Mouse (Mus musculus) kidney, adult 11 months (tissue): ENCODE results near the gene Wdr90.

Source experiments
- DNase-seq: peaks from one replicate; pipeline ENCODE4 v3.0.0; 2022

Wdr90 gene

GRCm38 (mm10) chr17:25843636-25844395 is 17.5 kb downstream of the Wdr90 start:
- peak; percentile 44 for DNase-seq

DNA sequence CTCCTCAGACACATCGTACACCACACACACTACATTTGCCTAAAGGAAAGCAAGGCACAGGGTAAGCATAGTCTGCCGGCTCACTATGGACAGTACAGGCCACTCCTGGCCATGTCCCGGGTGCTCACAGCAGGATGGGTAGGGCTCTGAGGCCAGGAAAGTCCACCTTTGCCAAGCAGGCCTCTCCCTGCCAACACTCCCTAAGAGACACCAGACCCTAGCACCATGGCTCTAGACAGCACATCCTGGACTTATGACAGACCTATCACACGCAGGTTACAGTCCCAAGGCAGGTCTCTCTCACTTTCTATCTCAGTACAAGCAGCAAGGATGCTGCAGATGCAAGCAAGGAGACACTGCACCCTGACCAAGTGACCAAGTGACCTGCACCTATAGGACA is 18.2 kb downstream of the Wdr90 start:
- DNase-seq = no peak

- DNase-seq = no peak
Observed at GRCm38 (mm10) chr17:25842509-25842908, 18.8 kb downstream of the Wdr90 start.

DNA sequence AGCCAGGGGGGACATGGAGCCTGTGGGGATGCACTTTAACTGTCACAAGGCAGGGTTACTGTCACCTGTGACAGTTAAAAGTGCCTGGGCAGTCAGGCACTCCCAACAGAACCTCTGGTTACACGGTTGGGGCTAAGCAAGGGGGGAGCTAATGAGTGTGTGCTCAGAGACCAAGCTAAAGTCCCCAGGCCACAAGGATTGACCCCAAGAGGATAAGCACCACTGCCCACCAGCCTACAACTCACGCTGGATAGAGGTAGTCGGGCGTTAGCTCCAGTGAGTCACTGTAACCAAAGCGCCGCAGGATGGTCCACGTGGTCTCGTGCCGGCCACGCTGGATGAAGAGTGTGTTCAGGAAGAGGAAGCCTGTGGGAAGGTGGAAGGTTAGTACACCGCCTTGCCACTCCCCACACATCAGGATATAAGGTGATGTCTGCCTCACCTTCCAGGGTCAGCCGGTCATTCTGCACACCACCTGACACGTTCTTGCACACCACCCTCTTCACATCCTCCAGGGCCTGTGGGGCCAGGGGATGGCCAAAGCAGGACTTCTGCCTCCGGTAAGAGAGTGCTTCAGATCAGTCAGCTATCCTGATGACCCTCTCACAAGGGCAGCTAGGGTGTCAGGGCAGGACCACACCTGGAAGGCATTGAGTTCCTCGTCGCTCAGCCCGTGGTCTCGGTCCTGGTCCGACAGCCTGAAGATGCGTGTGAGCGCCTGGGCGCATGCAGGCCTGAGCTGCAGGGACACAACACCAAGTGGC is 20.0 kb downstream of the Wdr90 start, which contains the start of gene Gm20683:
TSS of gene Gm20683 (minus strand) at position 647 of the 764 bp plus-strand sequence.
- no peak for DNase-seq

GRCm38 (mm10) chr17:25840519-25840918 is 20.8 kb downstream of the Wdr90 start:
- no peak for DNase-seq

DNA sequence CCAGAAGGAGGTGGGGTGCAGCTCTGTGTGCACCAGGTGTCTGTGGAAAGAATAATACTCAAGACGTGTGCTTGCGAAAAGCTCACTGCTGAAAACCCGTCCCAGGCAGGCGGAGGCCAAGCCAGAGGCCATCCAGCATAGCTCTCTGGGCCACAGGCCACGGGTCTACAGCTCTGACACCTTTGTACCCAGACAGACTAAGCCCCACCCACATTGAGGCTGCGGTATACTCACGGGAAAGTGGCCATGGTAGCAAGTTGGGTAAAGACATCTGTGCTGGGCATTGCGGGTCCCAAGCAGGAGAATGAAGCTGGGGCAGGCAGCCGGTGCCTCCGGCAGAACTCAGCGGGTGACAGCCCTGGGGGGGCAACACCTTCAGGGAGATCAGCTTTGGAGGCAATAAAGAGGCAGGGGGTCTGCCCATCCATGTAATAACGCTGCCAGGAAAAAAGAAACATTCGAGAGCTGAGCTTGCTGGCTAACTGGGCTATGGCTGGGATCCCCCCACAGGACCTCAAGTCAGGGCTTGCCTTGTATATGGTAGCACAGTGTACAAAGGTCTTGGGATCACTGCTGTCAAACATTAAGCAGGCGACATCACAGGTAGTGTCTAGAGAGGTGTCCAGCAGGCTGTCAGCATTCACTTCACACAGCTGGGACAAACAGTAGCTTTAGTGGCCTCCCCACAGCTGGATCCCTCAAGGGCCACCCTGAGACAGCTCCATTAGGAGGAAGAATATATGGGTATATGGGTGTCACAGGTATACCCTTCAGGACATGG is 21.7 kb downstream of the Wdr90 start:
- peak; percentile 74 for DNase-seq

DNA sequence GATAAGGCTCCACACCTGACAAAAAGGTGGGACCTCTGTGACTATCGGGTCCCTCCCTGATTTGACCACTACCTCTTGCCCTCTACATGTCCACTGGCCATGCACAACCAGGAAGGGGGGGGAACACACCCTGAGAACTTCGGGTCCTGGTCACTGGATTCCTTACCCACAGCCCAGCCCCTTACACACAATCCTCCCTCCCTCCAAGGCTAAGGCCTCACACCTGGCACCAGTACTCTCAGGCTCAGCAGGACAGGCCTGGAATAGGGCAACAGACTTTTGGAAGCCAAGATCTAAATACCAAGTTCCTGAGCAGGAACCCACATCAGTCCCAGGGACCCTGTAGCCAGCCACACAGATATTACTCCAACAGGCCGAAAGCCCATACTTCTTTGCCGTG is 22.4 kb downstream of the Wdr90 start:
- no peak for DNase-seq

GRCm38 (mm10) chr17:25837533-25837932 is 23.8 kb downstream of the Wdr90 start:
- DNase-seq = no peak

DNA sequence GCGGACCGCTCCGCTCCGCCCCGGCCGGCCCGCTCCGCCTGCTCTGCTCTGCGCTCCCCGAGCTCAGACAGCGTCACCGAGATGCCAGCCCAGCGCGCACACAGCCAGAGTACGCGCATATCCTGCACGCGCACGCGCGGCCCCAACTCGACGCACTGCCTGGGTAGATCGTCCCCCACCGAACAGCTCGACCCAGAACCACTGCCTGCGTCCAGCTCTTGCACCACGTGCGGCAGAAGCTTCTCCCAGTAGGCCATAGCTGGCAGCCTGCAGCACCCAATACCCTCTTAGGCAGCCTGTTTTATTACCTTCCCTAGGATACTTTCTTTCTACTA is 24.3 kb downstream of the Wdr90 start, which contains the start of gene Rhbdl1:
TSS of gene Rhbdl1 (minus strand) at position 220 of the 335 bp plus-strand sequence.
- peak; percentile 75 for DNase-seq

GRCm38 (mm10) chr17:25836397-25837075 is 24.8 kb downstream of the Wdr90 start:
- DNase-seq = peak; percentile 60

GRCm38 (mm10) chr17:25835816-25836215 is 25.5 kb downstream of the Wdr90 start:
- DNase-seq = no peak

- DNase-seq = no peak
Observed at GRCm38 (mm10) chr17:25835301-25835700, 26.0 kb downstream of the Wdr90 start.

GRCm38 (mm10) chr17:25834595-25835222 is 26.6 kb downstream of the Wdr90 start:
- peak; percentile 47 for DNase-seq

DNA sequence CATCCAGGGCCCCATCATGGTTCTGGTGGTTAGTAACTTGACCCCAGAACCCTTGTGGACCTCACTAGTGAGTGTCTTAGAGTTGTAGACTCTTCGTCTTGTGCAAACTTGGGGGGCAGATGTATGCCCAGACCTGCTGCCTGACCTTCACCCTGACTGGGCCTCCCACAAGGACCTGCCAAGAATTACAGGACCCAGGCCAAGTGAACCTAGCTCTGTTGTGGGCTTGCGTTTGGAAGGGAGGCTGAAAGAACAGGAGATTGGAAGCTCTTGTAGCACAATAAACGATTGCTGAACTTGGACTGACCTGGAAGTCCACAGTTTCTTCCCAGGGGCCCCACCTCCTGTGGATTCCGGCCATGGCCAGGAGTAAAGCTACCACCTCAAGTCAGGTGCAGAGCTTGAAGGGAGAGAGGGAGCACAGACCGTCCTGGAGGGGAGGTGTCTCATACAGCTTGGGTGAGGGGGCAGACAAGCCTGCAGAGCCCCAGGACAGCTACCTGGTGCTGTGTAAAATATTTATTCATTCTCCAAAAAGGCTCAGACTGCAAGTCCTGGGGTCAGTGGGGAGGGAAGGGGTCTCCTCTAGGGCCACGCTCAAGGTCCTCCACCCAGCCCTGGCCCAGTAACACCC is 27.2 kb downstream of the Wdr90 start:
- DNase-seq = peak; percentile 86

GRCm38 (mm10) chr17:25833291-25833663 is 28.0 kb downstream of the Wdr90 start, which contains the start of gene Stub1:
TSS of gene Stub1 (minus strand) at chr17:25833404.
- peak; percentile 98 for DNase-seq

DNA sequence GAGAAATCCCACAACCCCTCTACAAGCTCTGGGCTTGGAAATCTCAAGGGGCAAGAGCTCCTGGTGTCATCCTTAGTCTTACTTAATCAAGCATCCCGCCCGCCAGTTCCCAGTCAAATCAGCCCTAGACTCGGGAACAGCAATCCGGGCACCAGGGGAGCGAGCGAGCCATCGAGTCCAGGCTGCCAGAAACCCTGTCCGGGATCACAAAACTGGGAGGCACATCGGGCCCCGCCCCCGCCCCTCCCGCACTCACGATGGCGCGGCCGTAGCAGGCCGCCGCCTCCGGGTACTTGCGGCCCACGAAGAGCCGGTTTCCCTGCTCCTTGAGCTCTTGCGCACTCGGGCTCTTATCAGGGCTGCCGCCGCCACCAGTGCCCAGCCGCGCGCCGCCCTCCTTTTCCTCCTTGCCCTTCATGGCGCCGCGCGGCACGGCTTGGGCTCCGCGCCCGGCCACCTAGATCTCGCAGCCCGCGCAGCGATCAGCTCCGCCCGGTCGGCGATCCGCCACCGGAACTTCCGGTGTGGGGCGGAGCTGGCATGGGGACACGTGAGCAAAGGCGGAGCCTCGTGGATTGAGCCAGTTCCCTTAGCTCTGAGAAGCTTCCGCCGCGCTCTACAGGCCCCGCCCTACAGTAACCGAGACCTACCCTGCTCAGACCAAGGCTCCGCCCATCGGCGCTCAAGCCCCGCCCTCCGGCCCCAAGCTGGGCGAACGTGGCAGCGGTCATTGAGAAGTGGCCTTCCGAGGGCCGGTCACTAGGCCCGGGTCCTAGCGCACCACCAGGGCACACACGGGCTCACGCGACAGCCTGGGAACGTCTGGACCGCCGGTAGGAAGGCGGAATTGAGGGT is 28.6 kb downstream of the Wdr90 start:
- peak; percentile 100 for DNase-seq

DNA sequence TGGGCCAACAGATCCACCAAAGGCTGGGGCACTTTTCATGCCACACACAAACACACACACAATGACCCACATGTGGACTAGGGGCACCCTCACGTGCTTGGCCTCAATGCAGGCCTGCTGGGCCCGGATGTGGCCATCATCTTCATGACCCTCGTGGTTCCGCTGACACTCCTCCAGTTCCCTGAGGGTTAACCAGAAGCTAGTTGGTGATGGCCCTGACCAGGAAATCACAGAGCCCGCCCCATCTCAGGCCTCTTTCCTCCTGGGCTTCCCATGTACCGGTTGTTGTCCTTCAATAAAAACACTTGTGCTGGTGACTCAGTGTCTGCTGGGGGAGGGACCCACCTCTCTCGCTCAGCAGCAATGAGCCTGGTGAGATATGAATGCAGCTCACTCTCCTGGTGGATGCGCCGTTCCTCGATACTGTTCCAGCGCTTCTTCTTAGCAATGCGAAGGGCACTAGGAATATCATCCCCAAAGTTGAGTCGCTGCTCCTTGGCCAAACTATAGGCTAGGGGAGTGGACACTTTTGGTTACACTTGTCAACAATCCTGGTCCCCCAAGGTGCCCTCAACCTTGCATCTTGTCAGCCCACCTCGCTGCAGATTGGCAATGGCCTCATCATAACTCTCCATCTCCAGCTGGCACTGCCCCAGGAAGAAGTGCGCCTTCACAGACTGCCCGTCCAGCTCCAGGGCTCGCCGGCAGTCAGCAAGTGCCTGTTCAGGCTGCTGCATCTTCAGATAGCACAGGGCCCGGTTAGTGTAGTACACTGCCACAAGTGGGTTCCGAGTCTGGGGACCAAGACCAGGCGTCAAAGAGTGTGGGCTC is 29.6 kb downstream of the Wdr90 start:
- DNase-seq = no peak

DNA sequence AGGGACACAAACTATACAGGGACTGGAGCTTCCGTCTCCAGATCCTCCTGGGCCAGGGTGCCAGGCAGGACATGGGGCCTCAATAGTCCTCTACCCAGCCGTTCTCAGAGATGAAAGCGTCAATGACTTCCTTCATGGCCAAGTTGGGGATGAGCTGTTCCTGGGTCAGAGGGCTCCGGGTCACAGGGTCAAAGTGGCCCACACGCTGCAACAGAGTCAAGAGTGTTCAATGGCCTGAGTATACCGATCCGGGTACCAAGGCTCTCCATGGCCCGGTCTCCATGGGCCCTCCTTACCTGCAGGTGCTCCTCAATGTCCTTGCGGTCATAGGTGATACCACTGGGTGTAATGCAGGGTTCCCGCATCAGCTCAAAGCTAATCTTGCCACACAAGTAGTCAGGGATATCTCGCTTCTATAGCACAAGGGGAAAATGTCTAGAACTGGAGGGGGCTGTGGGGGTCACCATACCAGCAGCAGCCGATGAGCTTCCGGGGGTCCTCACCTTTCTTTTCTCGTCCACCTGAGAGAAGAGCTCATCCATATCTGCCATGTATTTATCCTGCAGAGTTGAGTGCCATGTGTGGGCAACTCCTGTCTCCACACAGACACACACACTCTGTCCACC is 30.4 kb downstream of the Wdr90 start:
- DNase-seq = no peak

GRCm38 (mm10) chr17:25830200-25830753 is 31.0 kb downstream of the Wdr90 start:
- DNase-seq = no peak
